Mouse (Mus musculus): ENCODE measurements at regions not wholly inside any gene's neighbourhood (a gene's known extent, or its start where the extent isn't known, plus 50 kb on each side); places are given as distances from the start of the nearest gene placed in this dataset.

GRCm38 (mm10) chr8:89444466-89444865 is 400.5 kb upstream of the Sall1 start:
- no peak for ATAC-seq
- WGBS: 82% methylated on average over 5 of the region's 5 CpGs

GRCm38 (mm10) chr8:89439304-89439703 is 395.3 kb upstream of the Sall1 start:
- ATAC-seq: no peak
- no peaks in the 10 kb centered on the region for H3K27me3 ChIP-seq (ENCODE audit: control insufficient read depth, insufficient read depth, low read depth, low read length)
- H3K36me3 ChIP-seq (ENCODE audit: control insufficient read depth, insufficient read depth, low read length): no peaks in the 10 kb centered on the region
- H3K4me1 ChIP-seq (ENCODE audit: control insufficient read depth, insufficient read depth, low read length): 0 out of 2 replicates have a peak, but pooled peaks cover 5% of the 10 kb centered on the region
- no peaks in the 10 kb centered on the region for H3K9me3 ChIP-seq (replicated peaks; ENCODE audit: control insufficient read depth, low read length, poor library complexity, severe bottlenecking)
- H3K4me3 ChIP-seq (ENCODE audit: low read depth, low read length): no peak overlapping the region
- H3K27ac ChIP-seq (ENCODE audit: low read length): no peak overlapping the region
- no peak overlapping the region for H3K9ac ChIP-seq (ENCODE audit: low read depth, low read length)
- no peak overlapping the region for H3K4me2 ChIP-seq (ENCODE audit: low read length)
- WGBS: 57% methylated on average over 6 of the region's 6 CpGs

More at GRCm38 (mm10) chr8:89444466-89444865, 400.5 kb upstream of the Sall1 start:
- Histone ChIP-seq H3K4me1 (ENCODE audit: control insufficient read depth, insufficient read depth, low read length) (no peaks in the 10 kb centered on the region), H3K4me2 (ENCODE audit: low read length) (no peak overlapping the region), H3K4me3 (ENCODE audit: low read depth, low read length) (no peak overlapping the region), H3K9ac (ENCODE audit: low read depth, low read length) (no peak overlapping the region), H3K27me3 (ENCODE audit: control insufficient read depth, insufficient read depth, low read depth, low read length) (no peaks in the 10 kb centered on the region), H3K36me3 (ENCODE audit: control insufficient read depth, insufficient read depth, low read length) (no peaks in the 10 kb centered on the region), H3K9me3 (replicated peaks; ENCODE audit: control insufficient read depth, low read length, poor library complexity, severe bottlenecking) (no peaks in the 10 kb centered on the region), H3K27ac (ENCODE audit: low read length) (no peak overlapping the region)

GRCm38 (mm10) chr8:89426969-89427368 is 383.0 kb upstream of the Sall1 start:
- WGBS: 93% methylated on average over 3 of the region's 3 CpGs
- no peak overlapping the region for H3K4me2 ChIP-seq (ENCODE audit: low read length)
- ATAC-seq: no peak

GRCm38 (mm10) chr8:89415287-89415686 is 371.3 kb upstream of the Sall1 start:
- WGBS: 88% methylated on average over 2 of the region's 2 CpGs
- no peak overlapping the region for H3K9ac ChIP-seq (ENCODE audit: low read depth, low read length)
- no peaks in the 10 kb centered on the region for H3K27me3 ChIP-seq (ENCODE audit: control insufficient read depth, insufficient read depth, low read depth, low read length)
- no peaks in the 10 kb centered on the region for H3K4me1 ChIP-seq (ENCODE audit: control insufficient read depth, insufficient read depth, low read length)
- H3K4me3 ChIP-seq (ENCODE audit: low read depth, low read length): no peak overlapping the region
- ATAC-seq: no peak
- no peaks in the 10 kb centered on the region for H3K36me3 ChIP-seq (ENCODE audit: control insufficient read depth, insufficient read depth, low read length)
- H3K27ac ChIP-seq (ENCODE audit: low read length): no peak overlapping the region
- 0 out of 2 replicates have a peak, but pooled peaks cover 3% of the 10 kb centered on the region for H3K9me3 ChIP-seq (replicated peaks; ENCODE audit: control insufficient read depth, low read length, poor library complexity, severe bottlenecking)
- no peak overlapping the region for H3K4me2 ChIP-seq (ENCODE audit: low read length)

More at GRCm38 (mm10) chr8:89426969-89427368, 383.0 kb upstream of the Sall1 start:
- Histone ChIP-seq H3K36me3 (ENCODE audit: control insufficient read depth, insufficient read depth, low read length) (no peaks in the 10 kb centered on the region), H3K9me3 (replicated peaks; ENCODE audit: control insufficient read depth, low read length, poor library complexity, severe bottlenecking) (no peaks in the 10 kb centered on the region), H3K4me3 (ENCODE audit: low read depth, low read length) (no peak overlapping the region), H3K27ac (ENCODE audit: low read length) (no peak overlapping the region), H3K4me1 (ENCODE audit: control insufficient read depth, insufficient read depth, low read length) (no peaks in the 10 kb centered on the region), H3K9ac (ENCODE audit: low read depth, low read length) (no peak overlapping the region), H3K27me3 (ENCODE audit: control insufficient read depth, insufficient read depth, low read depth, low read length) (no peaks in the 10 kb centered on the region)

- H3K27me3 ChIP-seq (ENCODE audit: control insufficient read depth, insufficient read depth, low read depth, low read length): no peaks in the 10 kb centered on the region
- no peak for ATAC-seq
- H3K4me2 ChIP-seq (ENCODE audit: low read length): no peak overlapping the region
- H3K9ac ChIP-seq (ENCODE audit: low read depth, low read length): no peak overlapping the region
- no peak overlapping the region for H3K4me3 ChIP-seq (ENCODE audit: low read depth, low read length)
- H3K9me3 ChIP-seq (replicated peaks; ENCODE audit: control insufficient read depth, low read length, poor library complexity, severe bottlenecking): no peaks in the 10 kb centered on the region
- no peaks in the 10 kb centered on the region for H3K36me3 ChIP-seq (ENCODE audit: control insufficient read depth, insufficient read depth, low read length)
- 80% methylated on average over 8 of the region's 8 CpGs for WGBS
- H3K4me1 ChIP-seq (ENCODE audit: control insufficient read depth, insufficient read depth, low read length): no peaks in the 10 kb centered on the region
- no peak overlapping the region for H3K27ac ChIP-seq (ENCODE audit: low read length)
Measured at GRCm38 (mm10) chr8:89412500-89412899, 368.5 kb upstream of the Sall1 start.

- Histone ChIP-seq H3K9ac (ENCODE audit: low read depth, low read length) (no peak overlapping the region), H3K4me2 (ENCODE audit: low read length) (no peak overlapping the region), H3K27ac (ENCODE audit: low read length) (no peak overlapping the region), H3K4me3 (ENCODE audit: low read depth, low read length) (no peak overlapping the region), H3K27me3 (ENCODE audit: control insufficient read depth, insufficient read depth, low read depth, low read length) (no peaks in the 10 kb centered on the region), H3K36me3 (ENCODE audit: control insufficient read depth, insufficient read depth, low read length) (no peaks in the 10 kb centered on the region), H3K9me3 (replicated peaks; ENCODE audit: control insufficient read depth, low read length, poor library complexity, severe bottlenecking) (no peaks in the 10 kb centered on the region), H3K4me1 (ENCODE audit: control insufficient read depth, insufficient read depth, low read length) (no peaks in the 10 kb centered on the region)
- no peak for ATAC-seq
- 38% methylated on average over 7 of the region's 7 CpGs for WGBS
Measured at GRCm38 (mm10) chr8:89412046-89412445, 368.1 kb upstream of the Sall1 start.

GRCm38 (mm10) chr8:89406688-89407087 is 362.7 kb upstream of the Sall1 start:
- no peak overlapping the region for H3K9ac ChIP-seq (ENCODE audit: low read depth, low read length)
- H3K9me3 ChIP-seq (replicated peaks; ENCODE audit: control insufficient read depth, low read length, poor library complexity, severe bottlenecking): no peaks in the 10 kb centered on the region
- ATAC-seq: no peak
- no peaks in the 10 kb centered on the region for H3K27me3 ChIP-seq (ENCODE audit: control insufficient read depth, insufficient read depth, low read depth, low read length)
- WGBS: 91% methylated on average over 5 of the region's 5 CpGs
- no peaks in the 10 kb centered on the region for H3K4me1 ChIP-seq (ENCODE audit: control insufficient read depth, insufficient read depth, low read length)
- no peak overlapping the region for H3K4me2 ChIP-seq (ENCODE audit: low read length)
- no peaks in the 10 kb centered on the region for H3K36me3 ChIP-seq (ENCODE audit: control insufficient read depth, insufficient read depth, low read length)
- H3K4me3 ChIP-seq (ENCODE audit: low read depth, low read length): no peak overlapping the region
- no peak overlapping the region for H3K27ac ChIP-seq (ENCODE audit: low read length)

GRCm38 (mm10) chr8:89404287-89404686 is 360.3 kb upstream of the Sall1 start:
- Histone ChIP-seq H3K9me3 (replicated peaks; ENCODE audit: control insufficient read depth, low read length, poor library complexity, severe bottlenecking) (no peaks in the 10 kb centered on the region), H3K9ac (ENCODE audit: low read depth, low read length) (no peak overlapping the region), H3K27ac (ENCODE audit: low read length) (no peak overlapping the region), H3K27me3 (ENCODE audit: control insufficient read depth, insufficient read depth, low read depth, low read length) (no peaks in the 10 kb centered on the region), H3K36me3 (ENCODE audit: control insufficient read depth, insufficient read depth, low read length) (no peaks in the 10 kb centered on the region), H3K4me3 (ENCODE audit: low read depth, low read length) (no peak overlapping the region), H3K4me1 (ENCODE audit: control insufficient read depth, insufficient read depth, low read length) (no peaks in the 10 kb centered on the region), H3K4me2 (ENCODE audit: low read length) (no peak overlapping the region)
- WGBS: 87% methylated on average over 3 of the region's 3 CpGs
- ATAC-seq: no peak

- H3K27me3 ChIP-seq (ENCODE audit: control insufficient read depth, insufficient read depth, low read depth, low read length): no peaks in the 10 kb centered on the region
- ATAC-seq: no peak
Measured at GRCm38 (mm10) chr8:89396673-89397072, 352.7 kb upstream of the Sall1 start.

GRCm38 (mm10) chr8:89392749-89393148 is 348.8 kb upstream of the Sall1 start:
- Histone ChIP-seq H3K4me1 (ENCODE audit: control insufficient read depth, insufficient read depth, low read length) (no peaks in the 10 kb centered on the region), H3K9ac (ENCODE audit: low read depth, low read length) (no peak overlapping the region), H3K36me3 (ENCODE audit: control insufficient read depth, insufficient read depth, low read length) (no peaks in the 10 kb centered on the region), H3K4me2 (ENCODE audit: low read length) (no peak overlapping the region), H3K9me3 (replicated peaks; ENCODE audit: control insufficient read depth, low read length, poor library complexity, severe bottlenecking) (no peaks in the 10 kb centered on the region), H3K27me3 (ENCODE audit: control insufficient read depth, insufficient read depth, low read depth, low read length) (no peaks in the 10 kb centered on the region), H3K4me3 (ENCODE audit: low read depth, low read length) (no peak overlapping the region), H3K27ac (ENCODE audit: low read length) (no peak overlapping the region)
- 82% methylated on average over 6 of the region's 6 CpGs for WGBS
- ATAC-seq: no peak

More at GRCm38 (mm10) chr8:89396673-89397072, 352.7 kb upstream of the Sall1 start:
- Histone ChIP-seq H3K27ac (ENCODE audit: low read length) (no peak overlapping the region), H3K36me3 (ENCODE audit: control insufficient read depth, insufficient read depth, low read length) (no peaks in the 10 kb centered on the region), H3K4me2 (ENCODE audit: low read length) (no peak overlapping the region), H3K9me3 (replicated peaks; ENCODE audit: control insufficient read depth, low read length, poor library complexity, severe bottlenecking) (no peaks in the 10 kb centered on the region), H3K4me3 (ENCODE audit: low read depth, low read length) (no peak overlapping the region), H3K9ac (ENCODE audit: low read depth, low read length) (no peak overlapping the region), H3K4me1 (ENCODE audit: control insufficient read depth, insufficient read depth, low read length) (no peaks in the 10 kb centered on the region)
